ENCODE assay signal across 7 mouse cellular contexts in genomic region chr16:17727179-17727861, GRCm38 (mm10). TPM values are rescaled to one million over a fixed set of nuclear protein-coding genes. Genes with fewer than 3 reads are reported as not detected.
DNase-seq lines count a peak whose midpoint lies in the region; ATAC-seq and TF ChIP-seq lines count a peak whose summit lies in the region.

No protein-coding gene starts in this region.

- no peak overlapping the region; the same call in 1 of the 2 replicates for H3K4me2 ChIP-seq in intestine, postnatal 0 days (replicated peaks; ENCODE audit: low read depth)

- ATAC-seq in granulocyte monocyte progenitor cell, adult 5-6 weeks (replicated peaks; ENCODE audit: poor library complexity, severe bottlenecking): peak; percentile 80
- ATAC-seq in intestine, postnatal 0 days: peak; percentile 42

- H3K4me3 ChIP-seq in bone marrow, adult 2 months (replicated peaks; ENCODE audit: control insufficient read depth, low read depth, low read length): peak overlapping the region; percentile 40
- H3K4me3 ChIP-seq in intestine, postnatal 0 days (ENCODE audit: low read depth, low read length): no peak overlapping the region

- 20% methylated on average over 5 of the region's 5 CpGs for WGBS in bone marrow, adult 2 months
- 11% methylated on average over 5 of the region's 5 CpGs for WGBS in intestine, postnatal 0 days

- peak; percentile 65 for TF ChIP-seq CTCF in bone marrow, adult 2 months (IDR thresholded peaks at IDR 0.05; ENCODE audit: control insufficient read depth, insufficient read depth, low read length)
- peak; percentile 86 for TF ChIP-seq CTCF in intestine, postnatal 0 days (IDR thresholded peaks at IDR 0.05; ENCODE audit: low read depth)

- H3K27me3 ChIP-seq in intestine, postnatal 0 days (replicated peaks; ENCODE audit: control insufficient read depth, insufficient read depth, low read length): no peaks in the 10 kb centered on the region
- no peaks in the 10 kb centered on the region for H3K27me3 ChIP-seq in splenic B cell, adult 2 months (ENCODE audit: control insufficient read depth, insufficient read depth, low read length, poor library complexity, severe bottlenecking)

- peak overlapping the region; percentile 27; the same call in 1 of the 2 replicates for H3K27ac ChIP-seq in bone marrow, adult 2 months (ENCODE audit: control insufficient read depth, insufficient read depth, low read depth, low read length, poor library complexity)
- no peak overlapping the region for H3K27ac ChIP-seq in intestine, postnatal 0 days (ENCODE audit: low read depth, low read length)

- no peaks in the 10 kb centered on the region for H3K36me3 ChIP-seq in intestine, postnatal 0 days (ENCODE audit: control insufficient read depth, insufficient read depth)
- no peaks in the 10 kb centered on the region for H3K36me3 ChIP-seq in splenic B cell, adult 2 months (ENCODE audit: control insufficient read depth, insufficient read depth, low read length, poor library complexity, severe bottlenecking)

- H3K9ac ChIP-seq in intestine, postnatal 0 days (ENCODE audit: low read depth, low read length): no peak overlapping the region

- DNase-seq in urinary bladder, postnatal 36 days (ENCODE audit: low spot score in 2 of 2): peak; percentile 18 to 42
- no peak for DNase-seq in urinary bladder, postnatal 4 days (ENCODE audit: low spot score in 2 of 2)
- peak; percentile 83 for DNase-seq in lung, postnatal 10 days
- DNase-seq in splenic B cell, adult 2 months (ENCODE audit: low read depth, low spot score): peak; percentile 84

- no peaks in the 10 kb centered on the region for H3K9me3 ChIP-seq in intestine, postnatal 0 days (ENCODE audit: control insufficient read depth)

- H3K4me1 ChIP-seq in bone marrow, adult 2 months (ENCODE audit: control insufficient read depth, insufficient read depth, low read length): peaks cover 3% of the 10 kb centered on the region; the same call in 1 of the 2 replicates
- H3K4me1 ChIP-seq in intestine, postnatal 0 days (replicated peaks; ENCODE audit: control insufficient read depth, insufficient read depth, low read length): no peaks in the 10 kb centered on the region

- no peak for TF ChIP-seq POLR2A in bone marrow, adult 2 months (IDR thresholded peaks at IDR 0.05; ENCODE audit: borderline replicate concordance, control insufficient read depth, low read depth, low read length)

RNA-seq across cellular contexts. Expression of gene Med15, which starts 5.4 kb away (rescaled TPM):
- polyA plus RNA-seq in bone marrow, adult 2 months (2011; ENCODE audit: insufficient read depth, insufficient read length, low replicate concordance, missing spikeins): 22.5 and 38.0 TPM in 2 replicates
- 59.4 and 61.7 TPM in 2 replicates for total RNA-seq in granulocyte monocyte progenitor cell, adult 5-6 weeks (2014; fragmentation: Nextera tagmentation)
- total RNA-seq in granulocyte monocyte progenitor cell, adult 5-6 weeks (2017): 21.3 and 23.7 TPM in 2 replicates
- polyA plus RNA-seq in intestine, postnatal 0 days (2015; fragmentation: Nextera tagmentation; extraction: Ambion mirVana): 26.6 TPM in 2 replicates

RNA-seq across cellular contexts. Expression of gene Klhl22, which starts 32.1 kb away (rescaled TPM):
- polyA plus RNA-seq in bone marrow, adult 2 months (2011; ENCODE audit: insufficient read depth, insufficient read length, low replicate concordance, missing spikeins): 5.7 and 7.8 TPM in 2 replicates
- 16.7 and 20.1 TPM in 2 replicates for total RNA-seq in granulocyte monocyte progenitor cell, adult 5-6 weeks (2014; fragmentation: Nextera tagmentation)
- total RNA-seq in granulocyte monocyte progenitor cell, adult 5-6 weeks (2017): 13.2 and 24.6 TPM in 2 replicates
- 29.0 and 29.9 TPM in 2 replicates for polyA plus RNA-seq in intestine, postnatal 0 days (2015; fragmentation: Nextera tagmentation; extraction: Ambion mirVana)

Comparison
In these comparisons a context has a peak if more than half of its experiments do, and no peak if none do; other contexts are left out.
1. DNase-seq: peak in urinary bladder, postnatal 36 days (2 of 2), lung, postnatal 10 days (single experiment) and splenic B cell, adult 2 months (single experiment); none in urinary bladder, postnatal 4 days (0 of 2).